Mouse (Mus musculus): Measurements from ENCODE around the gene Rfx8. TPM values are rescaled to one million over a fixed set of nuclear protein-coding genes. Genes with fewer than 3 reads are reported as not detected.

The Rfx8 gene
- total and polyA plus RNA-seq, 3 experiments, result not detected

DNA sequence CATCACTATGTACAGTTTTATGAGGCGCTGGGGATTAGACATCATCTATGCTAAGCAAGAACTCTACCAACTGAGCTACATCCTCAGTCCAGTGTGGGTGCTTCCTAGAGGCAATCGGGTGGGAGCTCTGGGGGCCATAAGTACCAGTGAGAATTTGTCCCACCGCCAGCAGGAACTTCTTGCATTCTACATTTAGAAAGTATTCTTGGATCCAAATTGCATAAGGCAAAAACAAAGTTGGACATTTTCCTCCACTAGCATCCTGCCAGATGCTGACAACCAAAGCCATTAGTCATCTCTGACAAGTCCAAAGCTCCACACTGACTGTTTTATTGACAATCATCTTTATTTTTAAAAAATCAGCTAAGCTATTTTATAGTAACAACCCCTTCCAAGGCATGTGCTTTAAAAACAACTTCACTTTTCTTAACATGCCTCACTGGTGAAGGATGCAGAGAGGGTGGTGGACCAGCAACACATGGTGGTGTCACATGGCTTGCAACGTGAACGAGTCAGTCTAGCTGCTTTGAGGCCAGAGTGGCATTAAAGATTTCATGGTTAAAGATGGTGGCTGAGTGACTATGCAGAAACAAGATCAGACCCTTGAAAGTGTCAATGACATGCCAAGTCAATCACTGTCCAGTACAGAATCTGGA is 44.4 kb downstream of the Rfx8 start:
- Histone ChIP-seq H3K4me3 (ENCODE audit: control insufficient read depth in 1 of 2, insufficient read depth in 1 of 2, low read depth in 2 of 2, low read length in 2 of 2) (no peak overlapping the region), H3K4me1 (ENCODE audit: control insufficient read depth in 1 of 2, insufficient read depth in 2 of 2, low read length in 2 of 2) (no peaks in the 10 kb centered on the region), H3K27me3 (ENCODE audit: control insufficient read depth in 1 of 2, insufficient read depth in 2 of 2, low read length in 2 of 2) (no peaks in the 10 kb centered on the region), H3K36me3 (ENCODE audit: control insufficient read depth in 1 of 2, insufficient read depth in 2 of 2, low read length in 2 of 2) (no peaks in the 10 kb centered on the region), H3K9me3 (replicated peaks; ENCODE audit: insufficient read depth, low read length) (no peaks in the 10 kb centered on the region), H3K79me2 (ENCODE audit: control insufficient read depth, insufficient read depth, low read length, poor library complexity) (no peaks in the 10 kb centered on the region), H3K9ac (ENCODE audit: control insufficient read depth, low read depth, low read length, poor library complexity, severe bottlenecking) (no peak overlapping the region), H3K27ac (ENCODE audit: control insufficient read depth, low read depth, low read length) (no peak overlapping the region)
- TF ChIP-seq TCF12 (IDR thresholded peaks at IDR 0.05; ENCODE audit: low read depth, low read length), result no peak
- TF ChIP-seq SIN3A (IDR thresholded peaks at IDR 0.05; ENCODE audit: low read length), result no peak
- TF ChIP-seq ZC3H11A (IDR thresholded peaks at IDR 0.05; ENCODE audit: low read depth, low read length), result no peak
- TF ChIP-seq KAT2A (conservative IDR thresholded peaks at IDR 0.05; ENCODE audit: low read depth, low read length), result no peak
- TF ChIP-seq E2F4 (IDR thresholded peaks at IDR 0.05; ENCODE audit: borderline replicate concordance, low read depth, low read length), result no peak
- no peak for TF ChIP-seq POLR2AphosphoS2 (IDR thresholded peaks at IDR 0.05; ENCODE audit: low read length)
- TF ChIP-seq UBTF (IDR thresholded peaks at IDR 0.05; ENCODE audit: borderline replicate concordance, insufficient read depth, low read depth, low read length), result no peak
- TF ChIP-seq GABPA (IDR thresholded peaks at IDR 0.05; ENCODE audit: low read depth, low read length), result no peak
- no peak for TF ChIP-seq POLR2AphosphoS5 (IDR thresholded peaks at IDR 0.05; ENCODE audit: borderline replicate concordance, low read depth, low read length)
- no peak for TF ChIP-seq CHD2 (IDR thresholded peaks at IDR 0.05; ENCODE audit: low read length)
- TF ChIP-seq MYC (IDR thresholded peaks at IDR 0.05; ENCODE audit: low read depth, low read length), result no peak
- no peak for TF ChIP-seq USF2 (IDR thresholded peaks at IDR 0.05; ENCODE audit: borderline replicate concordance in 1 of 2, insufficient read depth in 1 of 2, low read depth in 1 of 2, low read length in 2 of 2)
- TF ChIP-seq TBP (IDR thresholded peaks at IDR 0.05; ENCODE audit: low read depth, low read length), result no peak
- no peak for TF ChIP-seq USF1 (IDR thresholded peaks at IDR 0.05; ENCODE audit: low read depth, low read length)
- TF ChIP-seq ELF1 (IDR thresholded peaks at IDR 0.05; ENCODE audit: low read depth, low read length), result no peak
- TF ChIP-seq ZMIZ1 (IDR thresholded peaks at IDR 0.05; ENCODE audit: low read depth, low read length), result no peak
- no peak for TF ChIP-seq MAFK (IDR thresholded peaks at IDR 0.05; ENCODE audit: borderline replicate concordance, low read depth, low read length)
- no peak for TF ChIP-seq MAX (IDR thresholded peaks at IDR 0.05; ENCODE audit: low read length)
- DNase-seq (ENCODE audit: low read depth, low spot score), result no peak

GRCm38 (mm10) chr1:39672362-39673105 is 48.3 kb downstream of the Rfx8 start:
- Histone ChIP-seq H3K4me1 (ENCODE audit: control insufficient read depth in 1 of 2, insufficient read depth in 2 of 2, low read length in 2 of 2) (no peaks in the 10 kb centered on the region), H3K4me3 (ENCODE audit: control insufficient read depth in 1 of 2, insufficient read depth in 1 of 2, low read depth in 2 of 2, low read length in 2 of 2) (no peak overlapping the region), H3K9me3 (replicated peaks; ENCODE audit: insufficient read depth, low read length) (no peaks in the 10 kb centered on the region), H3K79me2 (ENCODE audit: control insufficient read depth, insufficient read depth, low read length, poor library complexity) (no peaks in the 10 kb centered on the region), H3K36me3 (ENCODE audit: control insufficient read depth in 1 of 2, insufficient read depth in 2 of 2, low read length in 2 of 2) (no peaks in the 10 kb centered on the region), H3K27me3 (ENCODE audit: control insufficient read depth in 1 of 2, insufficient read depth in 2 of 2, low read length in 2 of 2) (0 out of 4 replicates have a peak, but pooled peaks cover 0 to 3% of the 10 kb centered on the region in 2 experiments), H3K27ac (ENCODE audit: control insufficient read depth, low read depth, low read length) (no peak overlapping the region), H3K9ac (ENCODE audit: control insufficient read depth, low read depth, low read length, poor library complexity, severe bottlenecking) (no peak overlapping the region)
- TF ChIP-seq MYC (IDR thresholded peaks at IDR 0.05; ENCODE audit: low read depth, low read length), result no peak
- DNase-seq (ENCODE audit: low read depth, low spot score), result no peak
